Mouse (Mus musculus) limb, embryonic 15.5 days (tissue): Measurements from ENCODE around the gene Ces1g. TPM values are rescaled to one million over a fixed set of nuclear protein-coding genes. Genes with fewer than 3 reads are reported as not detected.

Experiments used
- ATAC-seq: fragments of 200-750 bp; cut with Nextera tagmentation; 2 replicates; pipeline ENCODE4 v1.8.0; 2017; ENCODE audit warnings: low read depth, moderate TSS enrichment; ENCODE audit not compliant: insufficient number of reproducible peaks, low FRiP score, low TSS enrichment
- H3K27ac ChIP-seq: fragments of 300-500 bp; sonication (generic); 2 replicates; pipeline ENCODE4 v1.5.1; 2015; ENCODE audit warnings: moderate library complexity, mild to moderate bottlenecking, inconsistent platforms
- H3K27me3 ChIP-seq: fragments of 300-500 bp; sonication (generic); 2 replicates; pipeline ENCODE4 v1.6.1; 2015; ENCODE audit warnings: inconsistent platforms
- H3K36me3 ChIP-seq: fragments of 300-500 bp; sonication (generic); 2 replicates; pipeline ENCODE4 v1.6.1; 2015; ENCODE audit warnings: inconsistent platforms
- H3K4me1 ChIP-seq: fragments of 300-500 bp; sonication (generic); 2 replicates; pipeline ENCODE4 v1.6.1; 2015; ENCODE audit warnings: inconsistent platforms
- H3K4me2 ChIP-seq: fragments of 300-500 bp; sonication (generic); 2 replicates; pipeline ENCODE4 v1.6.1; 2015; ENCODE audit warnings: mild to moderate bottlenecking, inconsistent platforms
- H3K4me3 ChIP-seq: fragments of 300-500 bp; sonication (generic); 2 replicates; pipeline ENCODE4 v1.5.1; 2015; ENCODE audit warnings: mild to moderate bottlenecking, inconsistent platforms
- H3K9ac ChIP-seq: fragments of 300-500 bp; sonication (generic); 2 replicates; pipeline ENCODE4 v1.6.1; 2015; ENCODE audit warnings: inconsistent platforms
- H3K9me3 ChIP-seq: fragments of 300-500 bp; sonication (generic); 2 replicates; pipeline ENCODE4 v1.6.1; 2016; ENCODE audit warnings: inconsistent platforms
- WGBS: fragments of 180-500 bp; shearing (Covaris S2); methylation state at CpG from one replicate; pipeline ENCODE4 v1.1.7; 2015; 5-methylcytosine and 5-hydroxymethylcytosine counted together
- polyA plus RNA-seq: library from polyadenylated mRNA; unstranded; fragments of >200 nt; fragmentation: Nextera tagmentation; extraction: Ambion mirVana; gene quantifications from 2 replicates; pipeline ENCODE4 v1.2.1, GENCODE M21; 2015

Gene Ces1g
- polyA plus RNA-seq, 1 experiment from 2014 or later = not detected

DNA sequence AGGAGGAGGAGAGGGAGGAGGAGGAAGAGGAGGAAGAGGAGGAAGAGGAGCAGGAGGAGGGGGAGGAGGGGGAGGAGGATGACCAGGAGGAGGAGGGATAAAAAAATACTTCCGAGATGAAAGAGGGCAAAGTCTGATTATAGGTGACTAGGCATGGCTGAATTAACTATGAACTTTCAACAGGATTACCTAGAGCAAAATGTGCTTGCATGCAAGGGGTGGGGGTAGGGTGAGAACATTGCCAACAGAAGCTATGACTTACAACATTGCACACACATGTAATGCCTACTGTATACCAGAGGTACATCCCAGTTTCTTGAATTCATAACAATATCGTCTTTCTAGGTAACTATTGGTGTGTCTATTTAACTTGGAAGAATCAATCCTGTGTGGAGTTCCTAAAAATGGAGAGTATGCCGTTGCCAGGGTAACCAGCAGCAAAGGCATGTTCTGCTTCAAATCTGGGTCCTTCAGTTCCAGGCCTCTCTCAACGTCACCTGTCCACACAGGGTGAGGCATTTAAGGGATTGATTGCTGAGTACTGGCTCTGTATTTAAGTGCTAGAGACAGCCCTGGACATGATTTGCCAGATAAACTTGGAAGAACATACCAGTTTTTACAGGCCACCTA lies 58.8 kb downstream of the Ces1g start:
- H3K9me3 ChIP-seq = no peaks in the 10 kb centered on the region
- no peak overlapping the region for H3K4me2 ChIP-seq
- H3K27ac ChIP-seq = no peak overlapping the region
- ATAC-seq = no peak
- no peaks in the 10 kb centered on the region for H3K27me3 ChIP-seq
- H3K36me3 ChIP-seq = no peaks in the 10 kb centered on the region
- H3K4me3 ChIP-seq = no peak overlapping the region
- H3K9ac ChIP-seq = no peak overlapping the region
- no peaks in the 10 kb centered on the region for H3K4me1 ChIP-seq
- WGBS = 69% methylated on average over 4 of the region's 4 CpGs

DNA sequence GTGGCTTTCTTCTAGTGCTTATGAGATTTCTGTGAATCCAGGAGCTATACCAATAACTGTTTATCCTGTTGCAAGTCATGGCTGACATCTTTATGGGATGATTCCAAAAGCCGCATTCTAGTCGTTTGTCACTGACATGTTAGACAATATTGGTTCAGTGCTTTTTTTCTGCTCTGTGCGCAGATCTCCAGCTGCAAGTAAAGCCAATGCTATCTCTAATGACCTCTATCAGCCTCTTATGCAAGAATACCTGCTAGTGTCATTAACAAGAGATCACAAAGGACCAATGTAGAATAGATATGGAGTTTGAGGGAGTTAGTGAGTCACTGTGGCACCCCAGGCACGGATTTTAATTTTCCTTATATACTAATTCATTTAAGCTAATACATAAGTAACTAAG lies 62.5 kb downstream of the Ces1g start:
- Histone ChIP-seq H3K9ac (no peak overlapping the region), H3K27ac (no peak overlapping the region), H3K4me2 (no peak overlapping the region), H3K36me3 (no peaks in the 10 kb centered on the region), H3K4me1 (no peaks in the 10 kb centered on the region), H3K4me3 (no peak overlapping the region), H3K27me3 (no peaks in the 10 kb centered on the region), H3K9me3 (no peaks in the 10 kb centered on the region)
- WGBS = 80% methylated on average over 4 of the region's 4 CpGs
- no peak for ATAC-seq

DNA sequence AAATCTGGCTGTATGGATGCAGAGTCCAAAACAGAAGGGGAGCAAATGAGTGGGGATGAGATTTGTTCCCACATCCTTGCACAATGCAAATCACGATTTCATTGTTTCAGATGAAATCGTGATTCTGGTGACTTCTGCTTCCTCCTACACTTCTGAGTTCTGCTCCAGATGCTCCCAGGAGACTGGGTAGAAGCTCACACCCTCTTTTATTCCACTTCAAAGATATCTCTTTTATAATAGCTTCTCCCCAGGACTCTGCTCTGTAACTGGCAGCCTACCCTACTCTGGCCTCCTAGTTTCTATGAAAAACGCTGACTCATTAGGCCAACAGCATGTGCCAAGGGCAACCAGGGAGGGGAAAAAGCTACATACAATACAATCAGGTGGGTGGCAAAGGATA lies 63.8 kb downstream of the Ces1g start:
- WGBS = 69% methylated on average over 3 of the region's 3 CpGs

DNA sequence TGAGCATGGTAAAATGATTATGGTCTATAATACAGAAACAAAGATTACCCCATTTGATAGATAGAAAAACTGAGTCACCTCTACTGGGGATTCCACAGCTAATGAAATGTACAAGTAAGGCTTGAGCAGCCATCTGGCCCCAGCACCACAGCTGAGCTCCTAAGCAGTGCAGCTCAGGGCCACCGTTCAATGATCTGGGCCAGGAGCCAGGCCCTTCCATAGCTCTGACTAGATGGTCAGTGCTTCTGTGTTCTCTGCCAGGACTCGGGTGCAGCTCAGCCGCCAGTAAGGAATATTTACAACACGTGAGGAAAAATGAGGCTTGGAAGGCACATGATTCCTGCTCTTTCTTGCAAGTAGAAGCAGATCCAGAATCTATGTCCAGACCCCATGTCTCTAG lies 64.4 kb downstream of the Ces1g start:
- Histone ChIP-seq H3K4me2 (no peak overlapping the region), H3K4me1 (no peaks in the 10 kb centered on the region), H3K4me3 (no peak overlapping the region), H3K36me3 (no peaks in the 10 kb centered on the region), H3K9ac (no peak overlapping the region), H3K27ac (no peak overlapping the region), H3K27me3 (no peaks in the 10 kb centered on the region), H3K9me3 (no peaks in the 10 kb centered on the region)
- no peak for ATAC-seq
- 62% methylated on average over 4 of the region's 4 CpGs for WGBS

More for the DNA sequence above, 63.8 kb downstream of the Ces1g start:
- H3K9ac ChIP-seq = no peak overlapping the region
- no peak overlapping the region for H3K27ac ChIP-seq
- no peaks in the 10 kb centered on the region for H3K36me3 ChIP-seq
- no peaks in the 10 kb centered on the region for H3K4me1 ChIP-seq
- no peak overlapping the region for H3K4me2 ChIP-seq
- no peaks in the 10 kb centered on the region for H3K27me3 ChIP-seq
- no peak overlapping the region for H3K4me3 ChIP-seq
- no peak for ATAC-seq
- no peaks in the 10 kb centered on the region for H3K9me3 ChIP-seq

DNA sequence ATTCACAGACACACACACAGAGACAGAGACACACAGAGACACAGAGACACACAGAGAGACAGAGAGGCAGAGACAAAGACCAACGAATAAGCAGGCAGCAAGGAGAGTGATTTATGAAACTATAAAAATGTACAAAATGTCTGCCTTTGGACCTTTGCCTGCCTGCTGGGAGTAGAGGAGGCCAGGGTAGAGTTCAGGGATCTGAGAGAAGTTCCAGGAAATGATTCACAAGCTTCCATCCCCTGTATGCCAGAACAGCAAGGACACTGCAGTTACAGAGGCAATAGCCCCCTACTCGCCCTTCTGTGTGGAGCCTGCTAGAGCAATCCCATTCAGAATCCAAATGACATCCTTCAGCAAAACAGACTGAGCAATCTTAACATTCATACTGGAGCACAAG lies 75.7 kb downstream of the Ces1g start:
- H3K27me3 ChIP-seq = no peaks in the 10 kb centered on the region
- H3K9ac ChIP-seq = no peak overlapping the region
- 35% methylated on average over 2 of the region's 2 CpGs for WGBS
- ATAC-seq = no peak
- no peaks in the 10 kb centered on the region for H3K4me1 ChIP-seq
- no peaks in the 10 kb centered on the region for H3K9me3 ChIP-seq
- no peak overlapping the region for H3K4me3 ChIP-seq
- no peaks in the 10 kb centered on the region for H3K36me3 ChIP-seq
- H3K4me2 ChIP-seq = no peak overlapping the region
- H3K27ac ChIP-seq = no peak overlapping the region

DNA sequence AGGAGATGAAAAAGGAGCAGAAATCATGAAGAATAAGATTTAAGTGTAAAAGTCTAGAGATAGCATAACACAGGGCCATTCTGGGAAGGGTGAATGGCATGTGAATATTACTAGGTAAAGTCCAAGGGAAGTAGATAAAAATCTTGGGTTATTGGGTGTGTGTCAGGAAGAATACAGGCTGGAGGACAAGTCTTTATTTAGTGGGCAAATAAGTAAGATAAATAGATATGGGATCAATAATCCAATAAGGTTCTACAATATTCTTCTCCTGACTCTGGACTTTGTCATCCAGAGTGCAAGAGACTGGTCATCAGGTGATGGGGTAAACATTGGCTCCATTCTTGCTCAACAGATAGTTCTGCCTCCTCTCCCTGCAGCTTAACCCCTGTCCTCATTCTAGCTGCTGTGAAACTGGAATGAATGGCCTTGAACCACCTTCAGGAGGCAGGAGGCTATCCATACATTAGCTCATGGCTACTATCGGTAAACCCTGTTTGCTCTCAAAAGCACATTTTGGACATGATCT lies 84.6 kb downstream of the Ces1g start:
- H3K4me1 ChIP-seq = no peaks in the 10 kb centered on the region
- no peaks in the 10 kb centered on the region for H3K36me3 ChIP-seq
- no peak overlapping the region for H3K27ac ChIP-seq
- no peak overlapping the region for H3K9ac ChIP-seq
- ATAC-seq = no peak
- H3K4me3 ChIP-seq = no peak overlapping the region
- no peak overlapping the region for H3K4me2 ChIP-seq
- H3K27me3 ChIP-seq = no peaks in the 10 kb centered on the region
- 98% methylated on average over 1 of the region's 1 CpGs for WGBS
- no peaks in the 10 kb centered on the region for H3K9me3 ChIP-seq

Other genes starting within 250 kb of the Ces1g start
- gene Ces1c, start 206.0 kb downstream of the Ces1g start, polyA plus RNA-seq = not detected in 2 replicates
- gene Ces1d, start 139.5 kb downstream of the Ces1g start, polyA plus RNA-seq = 0.24 and 0.36 TPM in 2 replicates
- not detected in 2 replicates for gene Ces1e, start 107.7 kb downstream of the Ces1g start, polyA plus RNA-seq
- gene Ces1f, start 57.6 kb downstream of the Ces1g start, polyA plus RNA-seq = not detected in 2 replicates
- not detected in 2 replicates for gene Ces1h, start 42.4 kb upstream of the Ces1g start, polyA plus RNA-seq
- 0.15 and 0.32 TPM in 2 replicates for gene Ces5a, start 198.5 kb upstream of the Ces1g start, polyA plus RNA-seq